Mouse (Mus musculus): ENCODE data around the gene Kctd21.

Kctd21 gene

DNA sequence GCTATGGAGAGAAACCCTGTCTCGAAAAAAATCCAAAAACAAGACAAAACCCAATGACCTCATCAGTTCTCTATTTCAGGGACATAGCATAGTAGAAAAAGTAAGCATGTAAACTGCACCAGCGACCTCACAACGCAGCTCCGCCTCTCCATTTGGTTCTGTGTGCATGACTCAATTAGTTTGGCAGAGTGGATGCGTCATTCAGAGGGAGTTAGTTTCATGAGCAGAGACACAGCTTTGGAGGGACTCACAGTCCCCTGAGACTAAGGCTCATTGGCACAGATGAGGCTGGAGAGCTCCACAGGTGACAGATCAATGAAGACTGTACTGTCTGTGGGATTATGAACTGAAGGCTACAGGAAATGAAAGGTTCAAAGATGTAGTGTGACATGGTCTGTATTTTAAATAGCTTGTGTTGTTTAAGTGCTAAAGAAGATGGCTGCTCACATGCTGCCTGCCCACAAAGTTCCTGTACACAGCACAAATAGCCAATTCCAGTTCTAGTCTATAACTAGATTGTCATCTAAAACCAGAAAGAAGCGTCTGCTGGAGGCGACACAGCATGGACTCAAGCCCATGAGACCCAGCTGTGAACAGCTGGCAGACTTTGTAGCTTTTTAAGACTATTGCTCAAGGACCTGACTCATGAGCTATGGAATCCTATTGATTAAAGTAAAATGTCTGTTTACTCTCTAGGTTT is 54.1 kb downstream of the Kctd21 start:
- Histone ChIP-seq H3K4me1 (replicated peaks; ENCODE audit: low read depth, low read length) (no peaks in the 10 kb centered on the region), H3K9me3 (ENCODE audit: low read length) (no peaks in the 10 kb centered on the region), H3K27me3 (ENCODE audit: insufficient read depth, low read length) (no peaks in the 10 kb centered on the region), H3K36me3 (ENCODE audit: insufficient read depth, low read length) (peaks cover 76% of the 10 kb centered on the region), H3K4me3 (replicated peaks; ENCODE audit: low read length) (no peak overlapping the region)
- no peak for TF ChIP-seq CTCF (conservative IDR thresholded peaks at IDR 0.05; ENCODE audit: low read length)
- TF ChIP-seq NANOG (IDR thresholded peaks at IDR 0.05; ENCODE audit: borderline replicate concordance, low read length), result no peak
- no peak for TF ChIP-seq POU5F1 (IDR thresholded peaks at IDR 0.05; ENCODE audit: borderline replicate concordance, low read length)

DNA sequence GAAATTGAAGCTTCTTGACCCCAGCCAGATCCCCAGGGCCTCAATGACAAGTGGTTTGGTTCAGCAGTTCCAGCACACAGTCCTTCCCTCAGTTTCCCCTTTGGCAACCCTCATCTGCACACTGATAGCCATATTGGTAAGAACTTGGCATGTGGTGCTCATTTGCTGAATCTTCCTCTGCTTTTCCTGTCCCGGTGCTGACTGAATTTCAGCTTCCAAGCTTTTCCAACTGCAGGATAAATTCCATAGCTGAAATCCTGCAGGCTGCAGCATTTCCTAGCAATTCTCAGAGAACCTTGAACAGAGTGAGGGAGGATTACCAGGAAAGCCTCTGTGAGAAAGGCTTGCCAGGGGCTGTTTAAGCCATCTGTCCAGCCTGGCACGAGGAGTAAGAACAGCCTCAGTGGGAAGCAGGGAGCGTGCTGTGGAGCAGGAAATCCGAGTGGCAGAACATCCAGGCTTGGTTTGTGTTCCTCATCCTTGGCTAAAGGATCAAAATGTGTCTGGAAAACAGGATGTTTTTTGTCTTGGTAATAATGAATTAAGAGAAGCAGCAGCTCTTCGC is 54.8 kb downstream of the Kctd21 start:
- TF ChIP-seq CTCF (conservative IDR thresholded peaks at IDR 0.05; ENCODE audit: low read length), result no peak
- TF ChIP-seq NANOG (IDR thresholded peaks at IDR 0.05; ENCODE audit: borderline replicate concordance, low read length), result no peak
- TF ChIP-seq POU5F1 (IDR thresholded peaks at IDR 0.05; ENCODE audit: borderline replicate concordance, low read length), result no peak
- no peaks in the 10 kb centered on the region for H3K4me1 ChIP-seq (replicated peaks; ENCODE audit: low read depth, low read length)
- no peak overlapping the region for H3K4me3 ChIP-seq (replicated peaks; ENCODE audit: low read length)
- H3K9me3 ChIP-seq (ENCODE audit: low read length), result no peaks in the 10 kb centered on the region
- H3K27me3 ChIP-seq (ENCODE audit: insufficient read depth, low read length), result no peaks in the 10 kb centered on the region
- peaks cover 76% of the 10 kb centered on the region for H3K36me3 ChIP-seq (ENCODE audit: insufficient read depth, low read length)

DNA sequence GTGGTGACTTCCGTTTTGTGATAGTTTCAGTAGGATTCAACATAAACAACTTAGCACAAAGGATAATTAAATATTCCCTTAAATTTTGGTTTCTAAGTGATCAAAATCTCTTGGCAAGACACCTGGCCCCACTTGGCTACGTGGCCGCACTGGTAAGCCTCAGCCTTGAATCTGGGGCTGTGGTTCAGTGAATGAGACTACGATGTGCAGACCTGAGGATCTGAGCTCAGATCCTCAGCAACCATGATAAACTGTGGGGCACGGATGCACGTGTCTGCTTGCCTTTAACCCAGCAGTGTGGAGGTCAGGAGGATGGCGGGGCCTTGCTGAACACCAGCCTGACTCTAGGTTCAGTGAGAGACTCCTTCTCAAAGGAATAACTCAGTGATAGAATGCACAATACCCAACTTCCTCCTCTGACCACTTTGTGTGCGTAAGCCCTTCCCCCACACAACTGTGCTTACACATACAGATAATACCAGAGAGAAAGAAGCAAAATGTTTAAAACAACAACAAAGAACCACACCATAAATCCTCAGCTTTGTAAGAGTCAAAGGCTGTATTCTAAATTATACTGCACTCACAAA is 55.5 kb downstream of the Kctd21 start:
- Histone ChIP-seq H3K27me3 (ENCODE audit: insufficient read depth, low read length) (no peaks in the 10 kb centered on the region), H3K9me3 (ENCODE audit: low read length) (no peaks in the 10 kb centered on the region), H3K36me3 (ENCODE audit: insufficient read depth, low read length) (peaks cover 76% of the 10 kb centered on the region), H3K4me3 (replicated peaks; ENCODE audit: low read length) (no peak overlapping the region), H3K4me1 (replicated peaks; ENCODE audit: low read depth, low read length) (no peaks in the 10 kb centered on the region)
- TF ChIP-seq CTCF (conservative IDR thresholded peaks at IDR 0.05; ENCODE audit: low read length), result no peak
- TF ChIP-seq POU5F1 (IDR thresholded peaks at IDR 0.05; ENCODE audit: borderline replicate concordance, low read length), result no peak
- no peak for TF ChIP-seq NANOG (IDR thresholded peaks at IDR 0.05; ENCODE audit: borderline replicate concordance, low read length)

DNA sequence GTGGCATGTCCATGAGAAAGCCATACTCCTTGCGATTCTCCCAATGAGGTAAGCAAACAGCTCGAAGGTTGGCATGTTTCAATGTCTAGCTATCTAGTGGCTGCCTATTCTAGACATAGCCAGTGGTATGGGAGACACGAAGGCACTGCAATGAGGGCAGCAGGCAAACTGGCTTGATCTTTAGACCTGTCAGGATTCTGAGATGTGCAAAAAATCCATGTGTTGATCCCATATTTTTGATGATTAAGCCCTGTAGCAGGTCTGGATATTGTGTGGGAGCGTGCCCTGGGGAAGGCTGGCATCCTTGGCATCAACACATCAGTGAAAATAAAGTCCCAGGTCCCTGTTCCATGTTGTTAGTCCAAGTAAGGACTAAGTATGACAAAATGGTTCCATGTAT is 56.4 kb downstream of the Kctd21 start:
- Histone ChIP-seq H3K9me3 (ENCODE audit: low read length) (no peaks in the 10 kb centered on the region), H3K4me1 (replicated peaks; ENCODE audit: low read depth, low read length) (no peaks in the 10 kb centered on the region), H3K27me3 (ENCODE audit: insufficient read depth, low read length) (no peaks in the 10 kb centered on the region), H3K4me3 (replicated peaks; ENCODE audit: low read length) (no peak overlapping the region), H3K36me3 (ENCODE audit: insufficient read depth, low read length) (peaks cover 67% of the 10 kb centered on the region)
- TF ChIP-seq CTCF (conservative IDR thresholded peaks at IDR 0.05; ENCODE audit: low read length) (no peak), NANOG (IDR thresholded peaks at IDR 0.05; ENCODE audit: borderline replicate concordance, low read length) (no peak), POU5F1 (IDR thresholded peaks at IDR 0.05; ENCODE audit: borderline replicate concordance, low read length) (no peak)

DNA sequence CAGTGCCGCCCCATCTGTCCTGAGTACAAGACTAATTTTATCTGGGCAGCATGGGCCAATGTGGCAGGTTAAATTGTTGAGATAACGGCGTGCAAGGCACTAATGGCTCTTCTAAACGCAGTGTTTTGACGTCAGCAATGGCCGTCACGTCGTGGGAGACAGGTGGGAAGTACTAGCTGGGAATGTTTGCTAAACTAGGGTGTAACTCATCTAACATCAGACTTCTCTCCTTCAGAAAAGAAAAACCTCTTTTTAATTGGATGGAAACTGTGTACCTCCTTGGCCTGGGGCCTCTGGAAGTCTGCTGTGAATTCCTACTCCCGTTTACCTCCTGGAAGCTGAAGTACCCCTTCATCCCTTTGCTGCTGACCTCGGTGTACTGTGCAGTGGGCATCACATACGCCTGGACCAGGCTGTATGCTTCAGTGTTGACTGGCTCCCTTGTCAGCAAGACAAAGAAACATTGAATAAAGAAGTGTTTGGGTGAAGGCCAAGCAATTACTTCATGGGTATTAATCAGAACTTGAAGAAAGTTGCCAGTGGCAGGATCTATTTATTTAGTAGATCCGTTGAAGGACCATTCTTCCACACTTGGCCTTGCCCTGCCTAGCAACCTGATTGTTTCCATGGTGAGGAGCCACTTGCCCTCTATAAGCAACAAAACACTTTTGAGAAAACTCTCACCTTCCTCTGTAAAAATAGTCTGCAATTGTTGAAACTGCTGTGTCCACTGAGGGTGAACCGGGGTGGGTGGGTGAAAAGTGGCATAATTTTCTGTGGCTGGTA is 59.4 kb downstream of the Kctd21 start:
- H3K4me3 ChIP-seq (replicated peaks; ENCODE audit: low read length), result no peak overlapping the region
- H3K9me3 ChIP-seq (ENCODE audit: low read length), result no peaks in the 10 kb centered on the region
- peaks cover 43% of the 10 kb centered on the region for H3K36me3 ChIP-seq (ENCODE audit: insufficient read depth, low read length)
- no peaks in the 10 kb centered on the region for H3K27me3 ChIP-seq (ENCODE audit: insufficient read depth, low read length)
- no peaks in the 10 kb centered on the region for H3K4me1 ChIP-seq (replicated peaks; ENCODE audit: low read depth, low read length)
- TF ChIP-seq CTCF (conservative IDR thresholded peaks at IDR 0.05; ENCODE audit: low read length) (no peak), NANOG (IDR thresholded peaks at IDR 0.05; ENCODE audit: borderline replicate concordance, low read length) (no peak), POU5F1 (IDR thresholded peaks at IDR 0.05; ENCODE audit: borderline replicate concordance, low read length) (no peak)

DNA sequence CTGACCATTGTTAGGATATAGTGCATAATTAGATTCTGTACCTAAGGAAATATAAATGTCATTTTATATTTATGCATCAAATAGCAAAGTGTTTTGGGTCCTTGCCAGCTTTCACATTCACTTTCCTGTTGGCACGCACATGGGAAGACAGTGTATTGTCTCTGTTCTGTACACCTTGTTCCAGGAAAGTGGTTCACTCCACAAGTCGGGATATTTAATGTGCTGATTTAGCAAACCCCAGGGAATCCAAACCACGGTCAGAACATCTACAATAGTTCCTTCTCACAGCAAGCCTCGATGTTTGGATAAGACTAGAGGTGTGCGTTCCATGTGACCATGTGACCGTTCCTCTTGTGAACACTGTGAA is 59.9 kb downstream of the Kctd21 start:
- H3K27me3 ChIP-seq (ENCODE audit: insufficient read depth, low read length), result no peaks in the 10 kb centered on the region
- H3K9me3 ChIP-seq (ENCODE audit: low read length), result no peaks in the 10 kb centered on the region
- peaks cover 38% of the 10 kb centered on the region for H3K36me3 ChIP-seq (ENCODE audit: insufficient read depth, low read length)
- TF ChIP-seq NANOG (IDR thresholded peaks at IDR 0.05; ENCODE audit: borderline replicate concordance, low read length) (no peak), CTCF (conservative IDR thresholded peaks at IDR 0.05; ENCODE audit: low read length) (no peak), POU5F1 (IDR thresholded peaks at IDR 0.05; ENCODE audit: borderline replicate concordance, low read length) (no peak)
- no peak overlapping the region for H3K4me3 ChIP-seq (replicated peaks; ENCODE audit: low read length)
- no peaks in the 10 kb centered on the region for H3K4me1 ChIP-seq (replicated peaks; ENCODE audit: low read depth, low read length)

DNA sequence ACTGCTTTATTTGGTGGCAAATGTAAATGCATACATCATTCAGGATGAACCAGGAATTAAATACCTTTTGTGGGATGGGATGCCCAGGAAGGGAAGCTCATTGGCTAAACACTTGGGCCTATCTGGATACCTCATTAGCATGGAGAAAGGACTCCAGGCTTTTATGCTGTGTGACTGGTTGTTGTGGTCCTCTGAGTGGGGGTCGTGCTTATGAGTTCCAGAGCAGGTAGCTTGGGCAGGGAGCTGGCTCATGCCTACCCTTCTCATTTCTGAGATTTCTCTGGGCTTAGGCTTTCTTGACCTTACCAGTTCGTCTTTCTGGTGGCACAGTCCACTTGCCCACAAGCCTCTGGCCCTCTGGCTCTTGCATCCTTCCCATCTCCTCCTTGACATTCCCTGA is 62.2 kb downstream of the Kctd21 start:
- TF ChIP-seq POU5F1 (IDR thresholded peaks at IDR 0.05; ENCODE audit: borderline replicate concordance, low read length), result no peak
- no peak for TF ChIP-seq NANOG (IDR thresholded peaks at IDR 0.05; ENCODE audit: borderline replicate concordance, low read length)
- no peak for TF ChIP-seq CTCF (conservative IDR thresholded peaks at IDR 0.05; ENCODE audit: low read length)
- H3K4me1 ChIP-seq (replicated peaks; ENCODE audit: low read depth, low read length), result peaks cover 9% of the 10 kb centered on the region
- peaks cover 20% of the 10 kb centered on the region for H3K36me3 ChIP-seq (ENCODE audit: insufficient read depth, low read length)
- H3K9me3 ChIP-seq (ENCODE audit: low read length), result no peaks in the 10 kb centered on the region
- H3K27me3 ChIP-seq (ENCODE audit: insufficient read depth, low read length), result no peaks in the 10 kb centered on the region
- no peak overlapping the region for H3K4me3 ChIP-seq (replicated peaks; ENCODE audit: low read length)

DNA sequence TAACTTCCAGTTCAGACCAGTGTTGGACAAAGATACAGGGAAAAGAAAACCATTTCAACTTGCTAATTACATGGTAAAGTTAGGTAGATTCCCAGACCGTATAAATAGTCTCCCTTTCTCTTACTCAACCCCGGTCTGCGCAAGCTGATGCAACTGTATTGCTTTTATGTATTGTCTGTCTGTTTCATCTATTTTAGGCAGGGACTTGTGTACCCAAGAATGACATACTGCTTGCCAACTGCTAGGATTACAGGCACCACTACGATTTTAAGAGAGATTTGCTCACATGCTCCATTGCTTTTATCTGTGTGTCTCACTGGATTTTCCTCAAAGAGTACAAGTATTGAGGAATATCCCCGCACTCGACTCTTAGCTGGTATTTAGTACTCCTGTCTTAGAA is 66.8 kb downstream of the Kctd21 start:
- H3K4me1 ChIP-seq (replicated peaks; ENCODE audit: low read depth, low read length), result peaks cover 29% of the 10 kb centered on the region
- H3K27me3 ChIP-seq (ENCODE audit: insufficient read depth, low read length), result no peaks in the 10 kb centered on the region
- no peaks in the 10 kb centered on the region for H3K9me3 ChIP-seq (ENCODE audit: low read length)
- TF ChIP-seq POU5F1 (IDR thresholded peaks at IDR 0.05; ENCODE audit: borderline replicate concordance, low read length), result no peak
- no peak for TF ChIP-seq CTCF (conservative IDR thresholded peaks at IDR 0.05; ENCODE audit: low read length)
- no peak for TF ChIP-seq NANOG (IDR thresholded peaks at IDR 0.05; ENCODE audit: borderline replicate concordance, low read length)
- no peak overlapping the region for H3K4me3 ChIP-seq (replicated peaks; ENCODE audit: low read length)
- peaks cover 10% of the 10 kb centered on the region; the same call in 1 of the 2 replicates for H3K36me3 ChIP-seq (ENCODE audit: insufficient read depth, low read length)
